Mouse (Mus musculus) lung, postnatal 36 days (tissue): ENCODE data around the gene Steap1.
A peak's percentile ranks its signal among the peaks of the same experiment; 100 is the strongest.

Source experiments
- DNase-seq: peaks from one replicate; pipeline ENCODE4 v3.0.0; 2022; ENCODE audit warnings: mixed read lengths

The Steap1 gene

DNA sequence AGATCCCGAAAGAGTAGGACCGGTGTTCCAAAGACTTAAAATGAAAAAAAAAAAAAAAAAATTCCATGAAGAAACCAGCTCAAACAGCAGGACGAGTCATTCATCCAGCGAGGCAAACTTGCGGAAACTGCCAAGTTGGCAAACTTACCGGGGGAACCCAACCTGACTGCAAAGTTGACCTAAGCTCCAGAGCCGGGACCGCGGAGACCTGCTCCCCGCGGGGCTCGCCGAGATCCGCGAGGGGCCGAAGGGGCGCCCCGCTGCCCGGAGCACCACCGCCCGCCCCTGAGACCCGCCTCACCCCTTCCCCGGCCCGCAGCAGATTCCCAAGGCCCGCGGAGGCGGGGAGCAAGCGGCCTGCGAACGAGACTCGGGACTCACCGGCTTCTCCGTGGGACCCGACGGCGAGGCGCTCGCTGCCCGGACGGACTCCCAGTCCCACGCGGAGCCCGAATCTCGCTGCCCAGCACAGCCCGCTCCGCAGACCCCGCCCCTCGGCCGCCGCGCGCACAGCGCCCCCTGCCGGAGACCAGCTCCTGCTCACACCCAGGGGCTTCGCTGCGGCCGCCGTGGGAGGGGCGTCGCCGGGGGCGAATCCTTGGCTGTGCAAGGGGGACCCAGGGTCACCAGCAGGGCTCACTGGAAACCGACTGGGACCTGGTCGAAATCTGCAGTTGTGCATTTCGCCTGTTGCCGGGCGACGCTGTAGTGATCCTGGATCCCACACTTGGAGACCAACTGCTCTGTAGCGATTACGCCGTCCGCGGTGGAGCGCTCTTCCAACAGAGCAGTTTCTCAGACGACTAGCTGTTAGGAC lies at the start of gene Steap1:
Gene Steap1, minus strand, starts transcription at position 461 of the 817 bp plus-strand sequence.
- DNase-seq: peak; percentile 89

- no peak for DNase-seq
Measured at GRCm38 (mm10) chr5:5787106-5787505, 38.0 kb upstream of the Steap1 start.

DNA sequence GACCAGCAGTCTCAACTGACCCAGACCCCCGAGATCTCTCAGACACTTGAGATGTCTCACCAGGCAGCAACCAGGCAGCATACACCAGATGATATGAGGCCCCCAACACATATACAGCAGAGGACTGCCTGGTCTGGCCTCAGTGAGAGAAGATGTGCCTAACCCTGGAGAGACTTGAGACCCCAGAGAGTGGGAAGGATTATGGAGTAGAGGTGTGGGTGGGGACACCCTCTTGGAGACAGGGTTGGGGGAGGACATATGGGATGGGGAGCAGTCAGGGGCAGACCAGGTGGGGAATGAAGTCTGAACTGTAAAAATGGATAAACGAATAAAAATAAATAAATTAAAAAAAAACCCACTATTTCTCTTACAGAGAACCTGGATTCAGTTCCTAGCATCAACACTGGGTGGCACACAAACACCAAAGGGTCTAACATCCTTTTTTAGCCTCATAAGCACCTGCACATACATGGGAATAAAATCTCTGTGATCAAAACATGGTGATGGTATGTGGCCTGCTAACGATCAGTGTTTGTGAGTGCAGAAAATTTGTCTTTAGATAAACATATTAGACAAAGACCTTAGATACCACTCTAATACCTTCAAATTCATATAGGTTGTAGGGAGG lies 7.4 kb upstream of the Steap1 start:
- DNase-seq: no peak

DNA sequence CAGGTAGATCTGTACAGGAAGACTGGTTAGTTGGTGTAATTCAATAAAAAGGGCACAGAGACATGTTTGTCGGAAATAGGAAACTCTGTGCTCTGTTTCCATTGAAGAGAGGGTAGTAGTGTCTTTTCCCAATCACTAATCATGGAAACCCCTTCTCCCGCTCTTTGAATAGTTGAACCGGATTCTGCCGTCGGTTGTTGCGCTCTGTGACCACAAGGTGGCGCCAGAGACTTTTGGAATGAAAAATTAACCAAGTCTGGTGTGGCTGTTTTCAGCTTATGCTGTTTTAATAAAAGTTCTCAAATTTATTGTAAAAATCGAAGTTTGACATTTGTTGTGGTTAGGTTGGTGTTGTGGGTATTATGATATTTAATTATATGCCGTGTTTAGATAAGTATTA lies 5.9 kb upstream of the Steap1 start:
- peak; percentile 56 for DNase-seq

DNA sequence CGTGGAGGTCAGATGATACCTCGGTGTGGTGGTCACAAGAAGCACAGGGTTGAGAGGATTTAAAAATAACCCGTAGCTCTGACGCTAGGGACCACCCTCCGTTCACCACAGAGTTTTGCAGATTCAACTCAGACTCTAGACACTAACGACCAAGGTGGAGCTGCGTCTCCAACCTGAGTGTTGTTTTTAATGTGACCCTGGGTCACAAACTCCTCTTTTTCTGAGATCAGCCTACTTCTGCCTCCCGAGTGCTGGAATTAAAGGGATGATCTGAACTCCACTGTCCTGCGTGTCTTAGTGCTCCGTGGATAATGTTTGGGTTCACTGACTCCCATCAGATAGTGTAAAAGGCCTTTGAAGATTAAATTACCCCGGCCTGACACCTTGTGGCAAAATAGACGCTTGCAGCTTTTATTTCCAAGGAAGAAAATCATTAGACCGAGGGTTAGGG lies 671 bp upstream of the Steap1 start:
- DNase-seq: peak; percentile 68

DNA sequence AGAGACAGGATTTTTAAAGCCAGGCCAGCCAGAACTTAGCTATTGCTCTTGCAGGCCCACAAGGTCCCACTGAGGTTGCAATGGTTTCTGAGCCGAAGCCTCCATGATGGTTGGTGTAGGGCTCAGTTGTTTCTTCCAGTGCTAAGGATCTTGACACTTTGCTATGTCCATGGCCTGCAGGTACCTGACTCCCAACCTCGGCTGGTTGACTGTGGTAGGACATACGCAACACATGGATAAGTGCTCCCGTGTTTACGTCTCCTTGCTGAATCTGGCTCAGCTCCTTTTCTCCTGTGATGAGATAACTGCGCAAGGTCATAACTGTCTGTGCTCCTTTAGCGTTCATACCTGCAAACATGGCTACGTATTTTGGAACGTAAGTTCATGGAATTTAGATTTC lies 14.7 kb downstream of the Steap1 start:
- DNase-seq: no peak

DNA sequence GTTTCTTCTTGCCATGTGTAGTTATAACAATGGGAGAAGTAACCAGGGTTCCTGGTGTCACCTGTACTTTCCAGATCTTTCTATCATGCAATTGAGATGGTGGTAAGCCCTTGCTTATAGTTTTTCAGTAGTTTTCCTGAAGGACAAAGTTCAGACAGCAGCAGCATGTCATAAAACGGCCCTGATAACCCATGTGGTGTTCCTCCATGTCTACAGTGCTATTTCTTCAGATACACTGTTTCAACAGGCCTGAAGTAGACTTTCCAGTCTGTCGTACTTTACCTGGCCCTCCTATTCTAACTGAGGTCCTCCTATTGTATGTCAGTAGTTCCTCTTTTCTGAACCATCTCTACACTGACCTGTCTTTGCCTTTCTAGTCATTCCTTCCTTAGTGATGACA lies 16.3 kb downstream of the Steap1 start:
- DNase-seq: no peak

- DNase-seq: no peak
Measured at GRCm38 (mm10) chr5:5732208-5732607, 16.9 kb downstream of the Steap1 start.

DNA sequence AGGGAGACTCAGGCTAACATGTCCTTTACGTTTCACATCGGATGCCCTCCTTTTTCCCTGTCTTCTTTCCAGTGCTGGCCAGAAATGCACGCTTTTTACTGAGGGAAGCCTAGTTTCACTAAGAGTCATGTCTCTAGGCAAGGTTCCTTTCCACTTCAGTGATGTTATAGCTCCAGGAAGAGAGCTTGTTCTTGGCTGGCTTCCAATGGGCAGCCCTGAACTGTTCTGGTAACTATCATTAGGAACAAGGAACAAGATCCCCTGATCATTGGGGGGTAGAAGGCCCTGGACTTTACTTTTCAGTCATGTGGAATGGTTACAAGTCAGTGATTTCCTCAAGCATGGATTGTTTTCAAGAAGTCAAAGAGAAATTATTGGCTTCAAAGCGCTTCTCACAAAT lies 19.2 kb downstream of the Steap1 start:
- DNase-seq: no peak

GRCm38 (mm10) chr5:5722217-5722616 lies 26.9 kb downstream of the Steap1 start:
- DNase-seq: no peak

- no peak for DNase-seq
Measured at GRCm38 (mm10) chr5:5711032-5711431, 38.1 kb downstream of the Steap1 start.

DNA sequence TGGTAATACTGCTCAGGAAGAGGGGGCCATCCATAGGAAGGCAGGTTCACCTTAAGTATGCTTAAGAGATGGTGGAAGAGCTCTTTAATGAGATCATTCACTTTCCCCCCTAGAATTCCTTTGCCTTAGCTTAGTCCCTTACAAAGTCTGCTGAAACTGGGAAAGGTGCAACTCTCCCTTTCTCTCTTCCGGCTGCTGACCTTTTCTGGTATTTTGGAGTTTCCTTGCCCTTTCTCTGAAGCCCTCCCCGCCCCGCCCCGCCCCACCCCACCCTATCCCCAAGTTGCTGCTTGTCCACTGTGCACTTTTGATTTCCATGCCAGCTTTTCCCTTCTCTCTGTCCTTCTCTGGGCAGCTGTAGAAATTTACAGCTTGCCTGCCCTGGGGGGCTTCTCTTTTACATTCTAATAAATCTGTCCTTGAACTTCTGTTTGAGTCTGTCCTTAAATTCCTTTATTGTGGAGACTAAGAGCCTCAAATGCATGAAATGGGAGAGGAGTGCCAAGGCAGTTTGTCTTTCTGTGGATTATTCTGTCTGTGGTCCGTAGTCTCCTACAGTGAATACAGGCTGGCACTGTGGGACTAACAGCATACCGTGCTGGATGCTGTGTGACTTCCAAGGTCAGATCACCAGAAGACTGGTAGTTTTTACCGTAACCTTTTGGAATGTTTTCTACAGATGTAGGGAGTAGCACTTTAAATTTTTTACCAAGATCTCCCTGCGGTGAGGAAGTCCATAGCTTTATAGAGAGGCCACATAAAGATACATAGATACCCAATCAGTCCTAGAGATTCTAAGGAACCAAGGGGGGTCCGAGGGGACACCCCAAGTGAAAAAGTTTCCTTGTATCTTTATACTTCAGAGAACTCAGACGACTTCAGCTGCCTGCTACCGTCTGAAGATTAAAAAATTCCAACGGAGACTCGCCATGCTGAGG lies 41.5 kb downstream of the Steap1 start:
- DNase-seq: no peak

DNA sequence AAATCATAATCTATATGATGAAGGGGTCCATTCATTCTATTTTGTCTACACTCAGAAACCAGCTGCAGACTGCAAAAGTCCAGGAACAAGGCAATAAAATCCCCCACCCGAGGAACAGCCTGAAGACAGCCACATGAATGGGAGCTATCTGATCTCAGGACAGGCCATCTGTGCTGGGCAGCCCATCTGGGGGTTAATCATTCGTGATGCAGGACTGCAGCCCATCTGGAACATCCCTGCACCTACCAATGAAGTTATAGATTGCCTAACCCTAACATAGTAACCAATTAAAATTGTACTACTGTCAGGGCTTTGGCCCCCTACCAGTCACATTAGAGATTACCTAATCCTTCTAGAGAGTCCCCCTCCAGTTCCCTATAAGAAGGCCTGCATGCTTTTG lies 44.1 kb downstream of the Steap1 start:
- DNase-seq: no peak

DNA sequence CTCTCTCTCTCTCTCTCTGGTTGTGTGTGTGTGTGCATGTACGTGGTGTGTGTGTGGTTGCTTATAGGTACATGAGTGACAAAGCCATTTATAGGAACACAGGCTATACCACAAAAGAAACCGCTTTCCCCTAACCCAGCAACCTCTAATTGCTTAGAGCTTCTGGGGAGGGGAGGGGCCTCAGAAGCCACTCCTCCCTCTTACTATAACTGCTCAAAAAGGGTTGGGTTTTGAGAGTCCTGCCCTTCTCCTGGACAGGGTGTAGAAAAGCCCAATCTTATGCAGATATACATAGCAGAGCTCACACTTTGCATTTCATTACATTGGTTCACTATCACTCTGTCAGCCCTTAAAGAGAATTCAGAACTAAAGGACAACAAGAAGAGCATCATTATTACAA lies 48.7 kb downstream of the Steap1 start:
- DNase-seq: no peak

DNA sequence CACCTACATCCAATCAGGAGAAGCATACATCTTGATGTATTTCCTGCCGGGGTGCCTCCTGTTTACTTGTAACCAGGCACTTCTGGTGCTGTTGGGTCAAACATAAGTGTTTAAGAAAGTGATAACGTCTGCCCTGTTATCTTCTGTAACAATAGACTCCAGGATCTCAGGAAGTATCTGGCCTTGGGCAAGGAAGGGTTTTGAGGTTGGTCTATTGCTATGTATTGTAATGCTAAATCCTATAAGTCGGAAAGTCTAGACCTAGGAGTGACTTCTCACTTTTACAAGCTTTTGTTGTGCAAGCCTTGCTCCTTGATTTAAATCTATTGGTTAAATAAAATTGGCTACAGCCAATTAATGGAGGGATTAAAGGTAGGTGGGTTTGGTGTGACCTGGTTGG lies 50.3 kb downstream of the Steap1 start:
- DNase-seq: no peak

GRCm38 (mm10) chr5:5695401-5695942 lies 53.7 kb downstream of the Steap1 start:
- peak; percentile 28 for DNase-seq

DNA sequence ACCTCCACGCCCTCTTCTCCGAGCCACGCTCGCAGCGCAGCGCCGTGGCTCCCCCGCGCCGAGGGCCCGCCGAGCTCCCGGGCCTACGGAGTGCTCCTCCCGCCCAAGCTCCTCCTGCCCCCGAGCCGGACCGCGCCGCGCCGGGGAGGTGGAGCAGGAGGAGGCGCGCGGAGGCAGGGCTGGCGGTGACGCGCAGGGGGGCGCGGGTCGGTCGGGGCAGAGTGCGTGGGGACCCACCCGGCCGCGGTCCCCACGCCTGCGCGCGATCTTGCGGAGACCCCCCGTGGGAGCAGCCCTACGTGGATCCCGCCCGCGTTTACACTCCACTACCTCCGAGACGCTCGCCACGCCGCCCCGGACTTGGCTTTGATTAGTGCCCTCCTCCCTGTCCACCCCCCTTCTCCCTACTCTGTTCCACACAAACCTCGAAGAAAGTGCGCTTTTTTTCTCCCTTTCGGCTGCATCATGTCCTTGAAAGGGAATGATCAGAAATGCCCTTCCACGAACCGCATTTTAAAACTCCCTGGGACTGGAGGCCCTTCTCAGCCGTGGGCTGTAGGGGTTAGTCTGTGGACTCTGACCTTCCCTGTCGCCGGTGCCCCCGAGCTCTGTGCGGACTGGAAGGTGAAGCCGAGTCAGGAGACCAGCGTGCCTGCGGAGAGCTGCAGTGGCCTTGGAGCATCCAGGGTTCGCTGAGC lies 55.0 kb downstream of the Steap1 start, which contains the start of gene Steap2:
Gene Steap2, minus strand, starts transcription at position 623 of the 698 bp plus-strand sequence.
- peak; percentile 38 for DNase-seq

DNA sequence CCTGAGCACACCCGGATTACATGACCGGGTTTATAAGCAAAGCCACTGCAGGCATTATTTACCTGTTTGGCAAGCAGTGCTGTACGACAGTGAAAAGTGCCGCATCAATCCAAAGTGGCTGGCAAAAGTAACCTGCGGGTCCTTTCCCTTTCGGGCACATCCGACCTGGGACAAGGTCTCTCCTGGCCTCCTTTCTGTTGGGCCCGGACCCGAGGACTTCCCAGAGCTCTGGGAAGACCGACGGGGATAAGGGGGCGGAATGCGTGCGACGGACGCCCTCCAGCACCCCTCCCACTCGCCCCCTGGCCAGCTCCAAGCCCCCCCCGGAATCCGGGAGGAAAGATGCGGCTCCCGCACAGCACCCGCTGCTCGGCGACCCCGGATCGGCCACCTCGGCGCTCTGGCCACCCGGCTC lies 55.6 kb downstream of the Steap1 start:
- DNase-seq: no peak

DNA sequence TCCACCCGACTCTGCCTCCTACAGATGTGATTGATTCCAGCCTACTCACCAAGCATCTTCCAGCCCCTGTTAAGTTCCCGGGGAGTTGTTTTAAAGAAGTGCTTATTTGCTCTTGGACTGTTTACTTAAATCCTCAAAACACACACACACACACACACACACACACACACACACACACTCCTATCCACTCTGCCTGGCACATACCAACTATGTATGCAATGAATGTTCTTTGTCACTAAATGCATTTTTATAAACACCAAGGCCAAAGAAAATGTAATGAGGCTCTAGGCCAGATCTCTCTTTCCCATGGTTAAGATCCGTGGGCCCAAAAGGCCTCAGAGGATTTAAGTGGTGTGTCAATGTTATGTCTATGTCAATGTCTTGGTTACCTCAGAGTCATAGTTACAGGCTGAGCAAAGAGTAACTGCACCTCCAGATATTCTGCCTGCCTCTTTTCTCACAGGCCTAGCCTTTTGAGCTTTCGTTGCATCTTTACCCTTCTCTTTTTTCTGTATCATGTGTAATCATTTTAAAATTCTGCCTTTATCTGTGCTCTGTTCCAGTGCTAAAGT lies 56.9 kb downstream of the Steap1 start:
- DNase-seq: no peak

DNA sequence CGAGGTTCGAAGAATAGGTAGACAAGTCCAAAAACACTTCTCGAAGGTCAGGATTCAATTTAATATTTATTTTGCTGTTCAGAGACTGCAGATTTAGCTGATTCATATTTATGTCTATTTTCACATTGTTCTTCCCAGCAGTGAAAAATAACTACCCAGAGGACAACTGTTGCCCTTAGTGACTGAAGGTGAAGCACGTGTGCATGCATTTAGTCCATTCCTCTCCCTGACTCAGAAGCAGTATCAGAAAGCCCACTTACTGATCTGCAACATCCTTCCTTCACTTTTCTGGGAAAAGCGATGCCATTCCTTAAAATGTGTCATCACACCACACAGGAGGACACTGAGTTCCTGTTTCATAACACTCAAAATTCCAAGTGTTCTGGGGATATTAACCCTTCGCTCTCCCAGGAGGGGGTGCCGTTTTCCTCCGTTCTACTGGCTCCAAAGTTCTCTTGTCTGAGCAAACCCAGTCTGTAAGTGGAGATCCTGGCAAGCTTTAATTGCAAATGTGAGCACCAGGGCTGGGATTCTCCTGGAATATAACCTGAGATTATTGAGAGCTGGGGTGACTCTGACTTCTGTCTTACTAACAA lies 60.1 kb downstream of the Steap1 start:
- DNase-seq: no peak

- no peak for DNase-seq
Measured at GRCm38 (mm10) chr5:5688228-5688627, 60.9 kb downstream of the Steap1 start.
